Mouse (Mus musculus): ENCODE data around the gene Kdm1b. TPM values are rescaled to one million over a fixed set of nuclear protein-coding genes. Genes with fewer than 3 reads are reported as not detected.

Kdm1b gene
- 13.2 and 16.1 TPM in 2 replicates for polyA plus RNA-seq (2012; rRNA removed)

GRCm38 (mm10) chr13:47043030-47043680 lies at the start of gene Kdm1b:
Gene Kdm1b, plus strand, starts transcription at chr13:47043499.

GRCm38 (mm10) chr13:47014334-47015194 lies 28.7 kb upstream of the Kdm1b start, which contains the start of gene Nhlrc1:
Gene Nhlrc1, minus strand, starts transcription at chr13:47014850.

GRCm38 (mm10) chr13:47044617-47044947 lies 1.3 kb downstream of the Kdm1b start, which contains the start of gene Tpmt:
Gene Tpmt, minus strand, starts transcription at chr13:47044737.

GRCm38 (mm10) chr13:47105711-47106579 lies 62.6 kb downstream of the Kdm1b start, which contains the start of gene Dek:
Gene Dek, minus strand, starts transcription at chr13:47106201.

GRCm38 (mm10) chr13:47122537-47123430 lies 79.5 kb downstream of the Kdm1b start, which contains the start of gene Rnf144b:
Gene Rnf144b, plus strand, starts transcription at chr13:47122656.

Other genes with a start within 250 kb of the Kdm1b start
- 35.1 and 42.2 TPM in 2 replicates for gene Kif13a, start 113.6 kb upstream of the Kdm1b start, polyA plus RNA-seq (2012; rRNA removed)
- 6.5 and 7.0 TPM in 2 replicates for gene Nhlrc1, start 28.6 kb upstream of the Kdm1b start, polyA plus RNA-seq (2012; rRNA removed)
- gene Tpmt, start 1.2 kb downstream of the Kdm1b start, polyA plus RNA-seq (2012; rRNA removed): 3.4 and 5.6 TPM in 2 replicates
- 36.6 and 39.9 TPM in 2 replicates for gene Dek, start 62.7 kb downstream of the Kdm1b start, polyA plus RNA-seq (2012; rRNA removed)
- gene Rnf144b, start 79.2 kb downstream of the Kdm1b start, polyA plus RNA-seq (2012; rRNA removed): 2.7 and 2.9 TPM in 2 replicates

Measured in colon, adult 2 months (tissue).